Mouse (Mus musculus): Measurements from ENCODE around the gene Gm45337.
"Not testable (repeated sequence)": the region's sequence is repeated elsewhere in the genome, so short reads cannot be mapped to it uniquely, and the experiment has no call there.

The Gm45337 gene

DNA sequence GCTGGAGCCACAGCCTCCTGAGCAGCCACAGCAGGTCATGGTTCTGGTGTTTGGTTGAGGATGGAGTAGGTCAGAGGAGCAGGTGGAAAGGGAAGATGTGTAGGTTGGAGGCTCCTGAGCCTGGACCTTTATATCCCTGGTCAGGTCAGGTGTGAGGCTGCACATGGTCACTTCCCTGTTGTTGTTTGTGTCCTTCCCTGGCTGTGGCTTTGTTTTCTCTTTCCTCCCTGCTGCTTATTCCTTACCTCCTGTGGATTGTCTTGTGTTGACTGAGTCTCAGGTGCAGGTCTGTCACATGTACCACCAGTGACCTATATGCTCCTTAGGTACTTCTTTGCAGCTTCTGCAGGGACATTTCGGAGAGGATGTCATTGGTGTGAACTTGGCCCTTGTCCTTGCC is at the start of gene Gm45337:
Gene Gm45337 (minus strand): TSS at position 101 of the 400 bp plus-strand sequence.
- DNase-seq, result no peak

DNA sequence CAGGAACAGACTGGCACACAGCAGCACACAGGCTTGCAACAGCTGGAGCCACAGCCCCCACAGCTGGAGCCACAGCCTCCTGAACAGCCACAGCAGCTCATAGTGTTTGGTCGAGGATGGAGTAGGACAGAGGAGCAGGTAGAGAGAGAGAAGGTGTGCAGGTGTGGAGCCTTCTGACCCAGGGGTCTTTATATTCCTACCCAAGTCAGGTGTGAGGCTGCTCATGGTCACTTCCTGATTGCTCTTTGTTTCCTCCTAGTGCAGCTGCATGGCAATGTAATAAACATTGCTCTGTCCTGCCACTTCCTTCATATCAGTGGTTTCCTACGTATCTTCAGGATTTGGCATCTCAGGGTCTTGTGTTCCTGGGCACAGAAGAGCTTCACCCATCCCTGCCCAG is 45.9 kb upstream of the Gm45337 start, which contains the start of gene Gm10153:
Gene Gm10153 (minus strand): TSS at position 101 of the 400 bp plus-strand sequence.
- DNase-seq, result no peak

DNA sequence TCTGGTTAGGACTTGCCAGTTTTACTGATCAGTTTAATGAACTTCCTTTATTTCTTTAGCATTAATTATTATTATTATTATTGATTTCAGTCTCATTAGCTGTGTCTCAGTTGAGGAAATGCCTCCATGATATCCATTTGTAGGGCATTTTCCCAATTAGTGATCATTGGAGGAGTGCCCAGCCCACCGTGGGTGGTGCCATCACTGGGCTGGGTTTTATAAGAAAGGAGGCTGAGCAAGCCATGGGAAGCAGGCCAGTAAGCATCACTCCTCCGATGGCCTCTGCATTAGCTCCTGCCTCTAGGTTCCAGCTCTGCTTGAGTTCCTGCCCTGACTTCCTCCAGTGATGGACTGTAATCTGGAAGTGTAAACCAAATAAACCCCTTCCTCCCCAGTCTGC is 43.7 kb upstream of the Gm45337 start:
- peak; percentile 35 to 53 for DNase-seq

DNA sequence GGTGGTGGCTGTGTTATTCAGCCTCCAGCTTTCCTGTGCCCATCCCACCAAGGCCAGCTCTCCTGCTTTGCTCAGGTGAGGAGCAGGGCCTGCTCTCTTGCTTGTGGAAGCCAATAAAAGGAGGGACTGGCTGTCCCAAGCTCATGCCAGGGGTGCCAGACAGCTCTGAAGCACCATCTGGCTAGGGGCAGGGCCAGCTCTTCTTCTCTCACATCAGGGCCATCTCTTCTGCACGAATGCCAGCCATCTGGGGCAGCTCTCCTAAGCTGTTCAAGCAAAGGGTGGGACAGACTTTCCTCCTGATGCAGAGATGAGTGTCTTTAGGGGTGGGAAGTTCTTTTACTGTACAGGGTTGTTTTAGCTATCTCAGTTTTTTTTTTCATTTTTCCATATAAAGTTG is 36.6 kb upstream of the Gm45337 start:
- DNase-seq, result peak; percentile 73 to 87

DNA sequence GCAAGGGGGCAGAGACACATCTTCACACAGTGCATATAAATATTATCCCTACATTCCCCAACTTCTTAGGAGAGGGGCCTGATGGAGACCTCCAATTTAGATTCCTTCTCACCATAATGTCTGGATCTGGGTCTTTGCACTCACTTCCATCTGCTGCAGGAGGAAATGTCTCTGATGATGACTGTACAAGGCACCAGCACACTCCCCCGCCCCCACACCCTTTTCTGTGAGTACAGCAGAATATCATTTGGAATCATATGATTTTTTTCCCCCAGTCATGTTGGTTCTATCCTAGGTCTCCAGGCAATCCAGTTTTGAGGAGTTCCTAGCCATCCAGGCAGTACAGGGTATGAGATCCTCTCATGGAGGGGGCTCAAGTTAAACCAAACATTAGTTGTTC is 34.3 kb upstream of the Gm45337 start:
- no peak for DNase-seq

DNA sequence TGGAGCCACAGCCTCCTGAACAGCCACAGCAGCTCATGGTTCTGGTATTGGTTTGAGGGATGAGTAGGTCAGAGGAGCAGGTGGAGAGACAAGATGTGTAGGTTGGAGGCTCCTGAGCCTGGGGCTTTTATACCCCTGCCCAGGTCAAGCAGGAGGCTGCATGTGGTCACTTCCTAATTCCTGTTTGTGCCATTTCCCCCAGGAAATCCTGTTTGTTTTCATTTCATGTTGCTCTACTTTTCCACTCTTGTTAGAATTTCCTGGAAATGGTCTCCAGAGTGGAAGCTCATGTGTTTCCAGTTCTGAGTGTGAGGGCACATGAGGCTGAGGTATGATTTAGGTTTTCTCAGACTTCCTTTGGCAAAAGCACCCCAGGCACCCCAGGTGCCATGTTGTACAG is 31.5 kb upstream of the Gm45337 start, which contains the start of gene Krtap5-2:
Gene Krtap5-2 (minus strand): TSS at position 101 of the 400 bp plus-strand sequence.
- not testable (repeated sequence) for DNase-seq

DNA sequence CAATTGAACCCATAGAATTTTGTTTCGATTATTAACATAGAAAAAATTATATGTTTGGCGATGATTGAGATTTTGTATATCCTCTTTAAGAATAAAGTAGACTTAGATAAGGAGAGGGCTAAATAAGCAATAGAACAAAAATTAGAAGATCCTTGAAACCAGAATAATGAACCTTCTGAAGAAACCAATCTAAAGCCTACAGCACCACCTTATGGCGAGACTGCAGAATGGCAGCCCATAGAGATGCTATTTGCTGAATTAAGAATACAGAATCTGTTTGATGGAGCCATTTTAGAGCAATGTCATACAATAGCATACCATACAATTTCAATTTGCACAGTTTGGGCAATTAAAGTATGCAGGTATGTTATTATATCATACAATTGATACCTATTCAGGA is 25.4 kb upstream of the Gm45337 start:
- DNase-seq, result peak; percentile 30 to 49

DNA sequence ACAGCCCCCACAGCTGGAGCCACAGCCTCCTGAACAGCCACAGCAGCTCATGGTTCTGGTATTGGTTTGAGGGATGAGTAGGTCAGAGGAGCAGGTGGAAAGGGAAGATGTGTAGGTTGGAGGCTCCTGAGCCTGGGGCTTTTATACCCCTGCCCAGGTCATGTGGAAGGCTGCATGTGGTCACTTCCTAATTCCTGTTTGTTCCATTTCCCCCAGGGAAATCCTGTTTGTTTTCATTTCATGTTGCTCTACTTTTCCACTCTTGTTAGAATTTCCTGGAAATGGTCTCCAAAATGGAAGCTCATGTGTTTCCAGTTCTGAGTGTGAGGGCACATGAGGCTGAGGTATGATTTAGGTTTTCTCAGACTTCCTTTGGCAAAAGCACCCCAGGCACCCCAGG is 21.2 kb upstream of the Gm45337 start, which contains the start of gene Gm4553:
Gene Gm4553 (minus strand): TSS at position 101 of the 400 bp plus-strand sequence.
- not testable (repeated sequence) for DNase-seq

DNA sequence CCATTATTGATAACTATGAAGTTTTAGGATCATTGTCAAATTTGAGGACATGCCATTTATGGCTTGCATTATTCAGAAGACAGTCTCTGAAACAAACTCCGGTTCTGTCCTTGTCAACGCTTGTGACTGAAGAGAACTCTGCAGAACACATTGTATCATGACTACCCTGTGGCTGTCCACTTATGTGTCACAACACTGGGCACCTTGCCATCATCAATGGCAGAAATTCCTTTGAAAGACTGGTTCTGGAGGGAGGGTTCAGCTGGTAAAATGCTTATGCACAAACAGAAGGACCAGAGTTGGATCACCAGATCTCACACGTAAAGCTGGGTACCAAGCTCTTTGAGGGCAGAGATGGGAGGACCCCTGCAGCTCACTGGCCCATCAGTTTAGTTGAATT is 15.0 kb upstream of the Gm45337 start:
- DNase-seq, result no peak

DNA sequence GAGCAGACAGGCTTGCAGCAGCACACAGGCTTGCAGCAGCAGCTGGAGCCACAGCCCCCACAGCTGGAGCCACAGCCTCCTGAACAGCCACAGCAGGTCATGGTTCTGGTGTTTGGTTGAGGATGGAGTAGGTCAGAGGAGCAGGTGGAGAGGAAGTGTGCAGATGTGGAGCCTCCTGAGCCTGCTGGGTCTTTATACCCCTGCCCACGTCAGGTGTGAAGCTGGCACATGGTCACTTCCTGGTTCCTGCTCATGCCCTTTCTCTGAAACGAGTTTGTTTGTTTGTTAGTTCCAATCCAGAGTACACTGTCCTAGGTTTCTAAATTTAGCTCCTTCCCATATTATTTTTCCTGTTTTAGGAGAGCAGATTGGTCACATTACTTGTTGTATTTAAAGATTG is 12.6 kb upstream of the Gm45337 start, which contains the start of gene Gm29735:
Gene Gm29735 (minus strand): TSS at position 101 of the 400 bp plus-strand sequence.
- not testable (repeated sequence) for DNase-seq

DNA sequence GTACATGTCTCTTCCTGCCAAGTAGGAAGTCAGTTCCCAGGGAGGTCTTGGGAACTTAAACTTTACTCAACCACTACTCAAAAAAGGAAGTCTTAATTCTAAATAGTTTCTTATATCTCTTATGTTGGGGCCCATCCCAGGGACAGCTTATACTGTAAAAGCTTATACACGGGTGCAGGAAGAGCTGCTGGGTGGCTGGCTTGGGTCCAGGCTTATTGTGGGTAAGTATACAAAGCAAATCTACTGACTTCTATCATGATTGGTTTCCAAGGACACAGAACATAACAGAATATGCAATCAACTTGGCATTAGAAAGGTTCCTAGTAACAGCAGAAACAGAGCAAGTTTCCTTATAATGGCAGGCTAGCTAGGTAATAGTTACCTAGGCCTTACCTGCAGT is 10.9 kb upstream of the Gm45337 start:
- no peak for DNase-seq

DNA sequence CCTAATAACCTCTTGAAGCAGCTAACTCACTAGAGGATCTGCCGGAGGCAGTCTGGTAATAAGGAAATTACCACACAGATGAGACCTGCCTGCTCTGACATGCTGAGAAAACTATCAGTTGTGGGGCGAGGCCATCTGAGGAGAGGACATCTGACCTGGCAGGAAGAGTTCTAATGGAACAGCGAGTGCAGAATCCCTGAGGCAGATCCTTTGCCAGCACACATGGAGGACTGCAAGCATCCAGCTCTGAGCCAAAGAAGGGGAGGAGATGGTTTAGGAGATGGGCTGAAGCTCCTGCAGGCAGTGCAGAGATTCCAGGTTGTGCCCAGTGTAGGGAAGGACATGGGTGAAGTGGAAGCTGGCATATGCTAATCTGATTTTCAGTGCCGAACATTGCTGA is 7.8 kb upstream of the Gm45337 start:
- DNase-seq, result peak; percentile 45 to 67

DNA sequence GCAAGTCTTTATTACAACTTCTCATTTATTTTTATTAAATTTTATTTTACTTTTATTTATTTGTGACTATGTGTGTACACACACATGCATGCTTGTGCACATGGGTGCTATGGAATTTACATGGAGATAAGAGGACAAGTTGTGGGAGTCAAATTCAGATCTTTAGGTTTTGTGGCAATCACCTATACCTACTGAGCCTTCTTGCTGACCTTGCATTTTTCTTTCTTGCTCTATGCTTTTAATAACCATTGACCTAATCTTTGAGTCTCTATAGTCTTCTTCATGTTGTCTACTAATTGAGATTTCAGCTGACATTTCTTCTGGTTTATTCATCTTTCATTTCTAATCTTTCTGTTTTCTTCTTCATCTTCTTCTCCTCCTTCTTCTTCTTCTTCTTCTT is 4.2 kb upstream of the Gm45337 start:
- DNase-seq, result no peak

DNA sequence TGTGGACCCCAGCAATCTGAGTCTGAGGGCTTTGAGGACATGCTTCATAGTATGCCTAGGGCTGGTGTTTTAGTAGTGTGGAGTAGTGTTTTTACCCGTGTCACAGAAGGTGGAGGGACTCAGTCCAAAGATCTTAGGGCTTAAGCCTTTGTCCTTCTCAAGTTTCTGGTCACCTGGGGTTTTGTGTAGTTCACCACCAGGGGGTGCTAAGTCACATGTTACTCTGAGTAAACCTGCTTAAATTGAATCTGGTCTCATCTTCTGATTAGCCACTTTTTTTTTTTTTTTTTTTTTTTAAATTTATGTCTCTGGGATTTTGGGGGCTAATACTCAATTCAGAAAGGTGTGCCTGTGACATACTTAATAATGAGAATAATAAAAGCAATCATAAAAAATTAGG is 1.6 kb upstream of the Gm45337 start:
- DNase-seq, result peak; percentile 79 to 87

DNA sequence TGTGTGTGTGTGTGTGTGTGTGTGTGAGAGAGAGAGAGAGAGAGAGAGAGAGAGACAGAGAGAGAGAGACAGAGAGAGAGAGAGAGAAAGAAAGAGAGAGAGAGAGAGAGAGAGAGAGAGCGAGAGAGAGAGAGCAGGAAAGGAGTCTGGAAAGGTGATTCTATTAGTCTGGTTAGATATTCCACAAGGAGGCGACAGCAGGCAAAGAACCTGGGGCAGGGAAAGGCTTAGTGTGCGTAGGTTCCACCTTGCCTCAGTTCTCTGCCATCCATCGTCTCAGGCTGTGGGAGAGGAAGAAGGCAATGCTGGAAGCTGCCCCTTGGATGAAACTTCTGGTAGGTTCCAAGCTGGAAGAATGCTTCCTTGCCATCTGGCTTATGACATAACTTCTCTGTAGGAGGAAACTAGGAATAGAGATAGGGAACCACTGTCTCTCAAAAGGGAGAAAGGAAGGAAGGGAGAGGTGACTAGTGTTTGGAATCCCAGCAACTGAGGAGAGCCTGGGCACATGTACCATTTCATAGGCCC is 1.1 kb upstream of the Gm45337 start:
- DNase-seq, result no peak

DNA sequence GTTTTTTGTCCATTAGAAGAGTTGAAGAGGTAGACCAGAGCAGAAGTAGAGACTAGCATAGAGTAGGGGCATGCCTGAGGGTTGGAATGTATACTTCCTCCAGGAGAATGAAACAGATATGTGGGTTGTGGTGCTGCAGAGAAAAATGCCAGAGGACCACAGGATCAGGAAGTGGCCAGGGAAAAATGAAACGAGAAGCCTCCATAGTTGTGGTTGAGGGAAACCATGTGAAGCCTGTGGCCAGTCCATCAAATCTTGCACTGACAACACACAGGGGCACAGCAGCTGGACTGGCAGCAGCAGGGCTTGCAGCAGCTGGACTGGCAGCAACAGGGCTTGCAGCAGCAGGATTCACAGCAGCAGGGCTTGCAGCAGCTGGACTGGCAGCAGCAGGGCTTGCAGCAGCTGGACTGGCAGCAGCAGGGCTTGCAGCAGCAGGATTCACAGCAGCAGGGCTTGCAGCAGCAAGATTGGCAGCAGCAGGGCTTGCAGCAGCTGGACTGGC is 849 bp downstream of the Gm45337 start:
- not testable (repeated sequence) for DNase-seq

DNA sequence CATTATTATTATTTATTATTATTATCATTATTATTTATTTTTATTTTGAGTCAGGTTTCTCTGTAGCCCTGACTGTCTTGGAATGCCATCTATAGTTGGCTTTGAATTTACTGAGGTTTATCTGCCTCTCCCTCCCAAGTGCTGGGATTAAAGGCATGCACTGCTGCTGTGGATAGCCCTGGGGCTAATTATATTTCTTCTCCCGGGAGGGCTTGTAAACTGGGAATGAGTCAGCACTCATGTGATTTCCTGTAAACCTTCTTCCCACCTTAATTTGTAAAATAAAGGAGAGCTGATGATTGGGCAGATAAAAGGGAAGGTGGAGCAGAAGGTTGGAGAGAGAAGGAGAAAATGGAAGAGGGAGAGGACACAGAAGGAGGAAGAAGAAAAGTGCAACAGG is 3.7 kb downstream of the Gm45337 start:
- DNase-seq, result no peak

DNA sequence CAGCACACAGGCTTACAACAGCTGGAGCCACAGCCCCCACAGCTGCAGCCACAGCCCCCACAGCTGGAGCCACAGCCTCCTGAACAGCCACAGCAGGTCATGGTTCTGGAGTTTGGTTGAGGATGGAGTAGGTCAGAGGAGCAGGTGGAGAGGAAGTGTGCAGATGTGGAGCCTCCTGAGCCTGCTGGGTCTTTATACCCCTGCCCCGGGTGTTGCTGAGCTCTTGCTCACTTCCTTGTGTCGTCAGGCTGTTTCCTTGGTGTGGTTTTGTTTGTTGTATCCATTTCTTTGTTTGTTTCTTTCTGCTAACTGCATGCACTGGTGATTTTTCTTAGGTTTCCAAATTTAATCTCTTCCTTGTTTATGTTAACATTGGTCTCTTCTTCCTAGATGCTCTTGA is 8.5 kb downstream of the Gm45337 start, which contains the start of gene Gm39115:
Gene Gm39115 (minus strand): TSS at position 101 of the 400 bp plus-strand sequence.
- DNase-seq, result not testable (repeated sequence)

DNA sequence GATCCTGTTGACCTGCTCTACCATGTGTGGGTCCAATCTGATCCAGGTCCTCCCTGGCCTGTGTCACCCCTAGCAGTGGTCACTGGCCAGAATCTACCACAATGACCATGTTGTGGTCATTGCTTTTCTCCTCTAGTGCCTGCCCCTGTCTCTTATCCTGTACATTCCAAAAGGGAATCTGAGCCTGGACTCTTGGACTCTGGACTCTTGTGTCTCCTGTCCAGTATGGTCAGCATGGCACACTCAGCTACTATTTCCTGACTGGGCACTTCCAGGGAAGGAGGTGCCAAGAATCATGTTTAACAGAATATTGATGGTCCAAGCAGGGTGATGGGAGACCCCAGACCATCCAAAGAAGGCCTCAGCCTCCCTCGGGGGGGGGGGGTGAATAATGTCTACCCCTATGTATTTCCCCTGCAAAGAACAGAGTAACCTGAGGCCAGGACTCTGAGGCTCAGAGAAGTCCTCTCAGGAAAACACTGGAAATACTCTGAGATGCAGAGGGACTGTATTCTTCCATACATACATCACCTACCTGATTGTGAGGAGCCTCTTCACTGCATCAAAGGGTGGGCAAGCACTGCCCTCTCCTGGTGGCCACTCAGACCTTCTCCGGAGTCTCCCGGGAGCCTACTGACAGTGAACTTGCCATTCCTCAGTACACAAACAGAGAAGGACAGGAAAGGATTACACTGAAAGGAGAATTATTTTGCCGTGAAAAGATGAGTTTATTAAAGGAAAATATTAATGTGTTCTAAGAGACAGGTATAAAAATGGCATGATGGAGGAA is 10.0 kb downstream of the Gm45337 start:
- peak; percentile 65 to 68 for DNase-seq

DNA sequence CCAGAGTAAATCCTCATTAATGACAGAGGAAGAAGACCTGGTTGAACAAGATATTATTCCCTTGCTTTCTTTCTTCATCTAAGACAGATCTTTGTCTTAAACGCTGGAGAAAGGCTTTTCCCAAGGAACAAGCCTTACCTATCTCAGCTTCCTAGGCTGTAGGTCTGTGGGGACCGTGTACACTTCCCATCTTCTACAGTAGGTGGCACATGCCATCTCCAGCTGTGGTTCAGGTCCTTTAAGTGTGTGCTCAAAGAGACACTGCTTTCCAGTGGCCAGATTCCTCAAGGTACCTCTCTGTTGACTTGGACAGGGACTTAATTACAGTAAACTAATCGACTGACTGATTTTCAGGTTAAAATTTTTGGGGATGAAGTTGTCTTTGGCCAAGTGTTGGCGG is 15.6 kb downstream of the Gm45337 start:
- no peak for DNase-seq

DNA sequence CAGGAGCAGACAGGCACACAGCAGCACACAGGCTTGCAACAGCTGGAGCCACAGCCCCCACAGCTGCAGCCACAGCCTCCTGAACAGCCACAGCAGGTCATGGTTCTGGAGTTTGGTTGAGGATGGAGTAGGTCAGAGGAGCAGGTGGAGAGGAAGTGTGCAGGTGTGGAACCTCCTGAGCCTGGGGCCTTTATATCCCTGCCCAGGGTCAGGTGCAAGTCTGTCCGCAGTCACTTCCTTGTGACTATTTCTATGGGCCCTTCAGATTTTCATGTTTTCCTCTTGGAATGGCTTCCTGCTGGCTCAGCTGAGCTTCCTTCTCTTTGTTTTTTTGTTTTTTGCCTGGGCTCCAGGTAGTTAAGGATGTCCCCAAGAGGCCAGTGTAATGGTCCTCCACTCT is 23.8 kb downstream of the Gm45337 start, which contains the start of gene Gm45618:
Gene Gm45618 (minus strand): TSS at position 101 of the 400 bp plus-strand sequence.
- DNase-seq, result not testable (repeated sequence)

DNA sequence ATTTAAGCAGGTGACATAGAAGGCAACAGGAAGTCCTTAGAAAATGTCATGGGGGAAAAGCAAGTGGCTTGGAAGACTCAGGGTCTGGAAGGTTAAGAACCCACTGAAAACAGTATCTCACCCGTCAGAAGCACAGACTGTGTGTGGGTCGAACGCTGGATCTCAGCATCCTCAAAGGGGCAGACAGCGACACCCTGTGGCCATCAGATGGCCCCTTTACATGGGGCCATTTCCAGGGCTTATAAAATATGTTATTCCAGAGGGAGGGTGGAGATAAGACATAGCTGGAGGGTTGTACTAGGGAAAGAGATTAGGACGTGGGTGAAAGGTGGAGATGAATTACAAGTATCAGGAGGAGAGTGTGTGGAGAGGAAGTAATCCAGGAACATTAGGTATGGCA is 24.8 kb downstream of the Gm45337 start:
- DNase-seq, result peak; percentile 50

DNA sequence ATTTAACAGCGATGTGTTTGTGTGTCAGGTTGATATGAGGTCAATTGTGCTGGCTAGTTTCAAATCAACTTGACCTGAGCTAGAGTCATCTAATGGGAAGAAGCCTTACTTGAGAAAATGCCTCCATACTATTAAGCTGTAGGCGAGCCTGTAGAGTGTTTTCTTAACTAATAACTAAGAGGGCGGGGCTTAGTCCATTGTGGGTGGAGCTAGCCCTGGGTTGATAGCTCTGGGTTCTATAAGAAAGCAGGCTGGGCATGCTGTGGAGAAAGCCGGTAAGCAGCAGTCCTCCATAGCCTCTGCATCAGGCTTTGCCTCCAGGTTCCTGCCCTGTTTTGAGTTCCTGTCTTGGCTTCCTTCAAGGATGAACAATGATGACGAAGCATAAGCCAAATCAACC is 39.7 kb downstream of the Gm45337 start:
- DNase-seq, result no peak

DNA sequence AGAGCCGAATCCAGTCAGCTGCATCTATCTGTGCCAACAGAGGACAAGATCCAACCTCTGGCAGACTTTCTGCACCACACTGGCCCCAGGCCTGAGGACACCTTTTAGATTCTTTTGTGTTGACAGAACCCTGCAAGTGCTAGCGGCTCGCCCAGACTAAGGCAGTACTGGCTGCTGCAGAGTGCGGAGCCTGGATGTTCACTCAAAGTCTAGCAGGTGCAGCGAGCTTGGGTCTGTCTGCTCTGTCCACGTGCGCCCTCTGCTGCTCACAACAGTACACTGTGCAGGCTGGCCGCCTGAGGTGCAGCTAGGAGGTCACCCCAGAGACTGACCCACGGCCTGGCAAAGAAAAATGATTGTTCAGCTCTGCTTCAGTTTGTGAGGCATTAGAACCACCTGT is 46.6 kb downstream of the Gm45337 start:
- DNase-seq, result peak; percentile 93
